Mouse (Mus musculus): Measurements from ENCODE around the gene Ugt1a10.

DNA sequence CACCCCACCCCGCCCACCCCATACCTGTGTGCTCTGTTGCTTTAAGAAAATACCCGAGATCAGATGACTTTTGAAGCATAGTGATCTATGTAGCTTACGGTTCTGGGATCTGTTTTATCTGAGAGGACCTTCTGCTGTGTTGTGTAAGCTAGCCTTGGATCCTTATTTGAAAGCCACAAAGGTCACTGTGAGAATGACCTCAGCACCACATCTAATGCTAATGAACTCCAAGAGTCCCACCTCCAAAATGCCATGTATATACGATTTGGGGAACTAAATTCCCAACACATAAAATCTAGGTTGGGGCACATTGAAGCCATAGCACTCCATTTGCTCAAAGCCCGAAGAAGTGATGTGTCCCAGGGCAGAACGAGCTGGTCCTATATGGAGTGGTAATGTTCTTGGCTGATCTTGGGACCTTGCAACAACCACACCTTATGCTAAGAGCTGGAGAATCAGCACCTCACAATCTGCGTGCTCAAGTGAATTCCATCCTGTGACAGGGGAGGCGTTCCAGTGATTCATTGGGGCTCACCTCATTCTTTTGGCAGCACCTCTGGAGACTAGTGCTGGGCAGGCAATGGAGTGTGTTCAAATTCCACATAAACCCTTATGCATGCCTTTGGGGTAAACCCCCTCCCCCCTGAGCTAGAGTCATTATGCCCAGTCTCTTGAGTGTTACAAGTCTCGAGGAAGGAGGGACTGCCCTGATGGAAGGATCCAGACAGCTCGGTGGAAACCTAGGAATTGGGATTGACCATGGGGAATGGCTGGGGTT is 201.9 kb downstream of the Ugt1a10 start:
- no peak for TF ChIP-seq POLR2A (IDR thresholded peaks at IDR 0.05; ENCODE audit: low read depth, low read length)
- TF ChIP-seq CTCF (conservative IDR thresholded peaks at IDR 0.05; ENCODE audit: insufficient read depth, insufficient read length, low read depth, low read length): no peak

Measured in kidney, adult 2 months (tissue).